Mouse (Mus musculus) hindbrain, embryonic 12.5 days (tissue): ENCODE measurements around the gene Mrpl20. TPM values are rescaled to one million over a fixed set of nuclear protein-coding genes. Genes with fewer than 3 reads are reported as not detected.

ENCODE experiments used
- ATAC-seq: fragments of 200-750 bp; cut with Nextera tagmentation; 2 replicates; pipeline ENCODE4 v1.8.0; 2017; ENCODE audit warnings: moderate TSS enrichment; ENCODE audit not compliant: low FRiP score
- H3K27ac ChIP-seq: fragments of 300-500 bp; sonication (generic); 2 replicates; pipeline ENCODE4 v1.5.1; 2016; ENCODE audit warnings: mild to moderate bottlenecking
- H3K27me3 ChIP-seq: fragments of 300-500 bp; sonication (generic); 2 replicates; pipeline ENCODE4 v1.6.1; 2016; ENCODE audit warnings: mild to moderate bottlenecking
- H3K36me3 ChIP-seq: fragments of 300-500 bp; sonication (generic); 2 replicates; pipeline ENCODE4 v1.6.1; 2016; ENCODE audit warnings: mild to moderate bottlenecking
- H3K4me1 ChIP-seq: fragments of 300-500 bp; sonication (generic); 2 replicates; pipeline ENCODE4 v1.6.1; 2016
- H3K4me2 ChIP-seq: fragments of 300-500 bp; sonication (generic); replicated peaks from 2 replicates; pipeline ENCODE4 v1.6.1; 2016; ENCODE audit warnings: mild to moderate bottlenecking
- H3K4me3 ChIP-seq: fragments of 300-500 bp; sonication (generic); 2 replicates; pipeline ENCODE4 v1.5.1; 2016; ENCODE audit warnings: mild to moderate bottlenecking
- H3K9ac ChIP-seq: fragments of 300-500 bp; sonication (generic); 2 replicates; pipeline ENCODE4 v1.6.1; 2016; ENCODE audit warnings: mild to moderate bottlenecking, moderate library complexity
- H3K9me3 ChIP-seq: fragments of 300-500 bp; sonication (generic); replicated peaks from 2 replicates; pipeline ENCODE4 v1.6.1; 2016; ENCODE audit warnings: mild to moderate bottlenecking
- WGBS: fragments of 180-500 bp; shearing (Covaris S2); methylation state at CpG from one replicate; pipeline ENCODE4 v1.1.7; 2016; 5-methylcytosine and 5-hydroxymethylcytosine counted together
- polyA plus RNA-seq: library from polyadenylated mRNA; unstranded; fragments of >200 nt; fragmentation: Nextera tagmentation; extraction: Ambion mirVana; gene quantifications from 2 replicates; pipeline ENCODE4 v1.2.1, GENCODE M21; 2016

The Mrpl20 gene
- 189 and 204 TPM in 2 replicates for polyA plus RNA-seq

- Histone ChIP-seq H3K9me3 (no peaks in the 10 kb centered on the region), H3K4me1 (peaks cover 17% of the 10 kb centered on the region), H3K4me2 (peak within 1 kb of the TSS; percentile 65), H3K4me3 (peak within 1 kb of the TSS; percentile 94), H3K9ac (peak within 1 kb of the TSS; percentile 89), H3K27me3 (no peaks in the 10 kb centered on the region), H3K27ac (peak within 1 kb of the TSS; percentile 73), H3K36me3 (peaks cover 12% of the 10 kb centered on the region)
- ATAC-seq, result peak; percentile 31; the same call in 1 of the 2 replicates
- WGBS, result 10% methylated on average over 12 of the region's 12 CpGs
These were observed at the start of gene Mrpl20 for GRCm38 (mm10) chr4:155802741-155803339. Gene Mrpl20, plus strand, starts transcription at chr4:155802878.

- Histone ChIP-seq H3K9ac (no peak overlapping the region), H3K9me3 (no peaks in the 10 kb centered on the region), H3K4me3 (no peak overlapping the region), H3K27me3 (no peaks in the 10 kb centered on the region), H3K36me3 (peaks cover 49% of the 10 kb centered on the region), H3K4me2 (no peak overlapping the region), H3K4me1 (peaks cover 28% of the 10 kb centered on the region), H3K27ac (no peak overlapping the region)
- ATAC-seq, result no peak
- 91% methylated on average over 12 of the region's 12 CpGs for WGBS
These were observed 45.7 kb upstream of the Mrpl20 start for GRCm38 (mm10) chr4:155757011-155757410.

- no peak overlapping the region; the same call in 1 of the 2 replicates for H3K27ac ChIP-seq
- no peak for ATAC-seq
These were observed 42.6 kb upstream of the Mrpl20 start for GRCm38 (mm10) chr4:155759862-155760612.

GRCm38 (mm10) chr4:155760613-155761355 is 41.9 kb upstream of the Mrpl20 start, which contains the start of gene Atad3a:
Gene Atad3a, minus strand, starts transcription at chr4:155761093.
- peak within 1 kb of the TSS; percentile 30; the same call in 1 of the 2 replicates for H3K27ac ChIP-seq
- WGBS, result under 1% methylated on average over 64 of the region's 68 CpGs

More at GRCm38 (mm10) chr4:155759862-155760612, 42.6 kb upstream of the Mrpl20 start:
- H3K4me1 ChIP-seq, result peaks cover 29% of the 10 kb centered on the region
- WGBS, result 3% methylated on average over 10 of the region's 10 CpGs
- peak overlapping the region; percentile 81 for H3K9ac ChIP-seq
- H3K4me2 ChIP-seq, result peak overlapping the region; percentile 96
- H3K36me3 ChIP-seq, result peaks cover 21% of the 10 kb centered on the region
- H3K4me3 ChIP-seq, result peak overlapping the region; percentile 76
- no peaks in the 10 kb centered on the region for H3K9me3 ChIP-seq
- no peaks in the 10 kb centered on the region for H3K27me3 ChIP-seq

GRCm38 (mm10) chr4:155761356-155762099 is 41.1 kb upstream of the Mrpl20 start:
- 3% methylated on average over 28 of the region's 28 CpGs for WGBS
- H3K9me3 ChIP-seq, result no peaks in the 10 kb centered on the region
- peak overlapping the region; percentile 30; the same call in 1 of the 2 replicates for H3K27ac ChIP-seq
- no peaks in the 10 kb centered on the region for H3K27me3 ChIP-seq
- H3K4me2 ChIP-seq, result peak overlapping the region; percentile 96
- H3K4me3 ChIP-seq, result peak overlapping the region; percentile 76
- ATAC-seq, result peak; percentile 12; the same call in 1 of the 2 replicates
- H3K36me3 ChIP-seq, result peaks cover 6% of the 10 kb centered on the region; the same call in 1 of the 2 replicates
- H3K4me1 ChIP-seq, result peaks cover 29% of the 10 kb centered on the region
- H3K9ac ChIP-seq, result peak overlapping the region; percentile 83

More at GRCm38 (mm10) chr4:155760613-155761355, 41.9 kb upstream of the Mrpl20 start, which contains the start of gene Atad3a:
- H3K4me3 ChIP-seq, result peak within 1 kb of the TSS; percentile 76
- peak; percentile 96 for ATAC-seq
- H3K9me3 ChIP-seq, result no peaks in the 10 kb centered on the region
- no peaks in the 10 kb centered on the region for H3K27me3 ChIP-seq
- H3K36me3 ChIP-seq, result peaks cover 13% of the 10 kb centered on the region
- peaks cover 29% of the 10 kb centered on the region for H3K4me1 ChIP-seq
- peak within 1 kb of the TSS; percentile 83 for H3K9ac ChIP-seq
- H3K4me2 ChIP-seq, result peak within 1 kb of the TSS; percentile 96

GRCm38 (mm10) chr4:155762357-155762756 is 40.3 kb upstream of the Mrpl20 start:
- no peaks in the 10 kb centered on the region for H3K27me3 ChIP-seq
- no peak overlapping the region for H3K9ac ChIP-seq
- no peak overlapping the region for H3K27ac ChIP-seq
- no peaks in the 10 kb centered on the region for H3K36me3 ChIP-seq
- 97% methylated on average over 3 of the region's 3 CpGs for WGBS
- no peak overlapping the region for H3K4me2 ChIP-seq
- ATAC-seq, result no peak
- peaks cover 29% of the 10 kb centered on the region for H3K4me1 ChIP-seq
- no peak overlapping the region for H3K4me3 ChIP-seq
- H3K9me3 ChIP-seq, result no peaks in the 10 kb centered on the region

- H3K27me3 ChIP-seq, result peaks cover 39% of the 10 kb centered on the region
- ATAC-seq, result no peak
- H3K9me3 ChIP-seq, result no peaks in the 10 kb centered on the region
- H3K27ac ChIP-seq, result 0 out of 2 replicates have a peak overlapping the region, but pooled peaks have one; percentile 64
- 61% methylated on average over 5 of the region's 5 CpGs for WGBS
- H3K4me1 ChIP-seq, result peaks cover 22% of the 10 kb centered on the region
- peak overlapping the region; percentile 78 for H3K9ac ChIP-seq
- peak overlapping the region; percentile 53 for H3K4me3 ChIP-seq
- peak overlapping the region; percentile 79 for H3K4me2 ChIP-seq
- no peaks in the 10 kb centered on the region for H3K36me3 ChIP-seq
These were observed 33.2 kb upstream of the Mrpl20 start for GRCm38 (mm10) chr4:155769496-155769879.

- Histone ChIP-seq H3K9me3 (no peaks in the 10 kb centered on the region), H3K27ac (peak overlapping the region; percentile 64), H3K4me3 (peak overlapping the region; percentile 53), H3K4me2 (peak overlapping the region; percentile 79), H3K27me3 (peaks cover 44% of the 10 kb centered on the region), H3K9ac (peak overlapping the region; percentile 78), H3K36me3 (no peaks in the 10 kb centered on the region), H3K4me1 (peaks cover 27% of the 10 kb centered on the region)
- peak; percentile 90 for ATAC-seq
- WGBS, result 0% methylated on average over 39 of the region's 39 CpGs
These were observed 32.7 kb upstream of the Mrpl20 start for GRCm38 (mm10) chr4:155769880-155770512.

GRCm38 (mm10) chr4:155770626-155771025 is 32.1 kb upstream of the Mrpl20 start:
- ATAC-seq, result no peak; the same call in 1 of the 2 replicates
- H3K27me3 ChIP-seq, result peaks cover 50% of the 10 kb centered on the region
- 42% methylated on average over 24 of the region's 24 CpGs for WGBS

GRCm38 (mm10) chr4:155771706-155772105 is 31.0 kb upstream of the Mrpl20 start:
- Histone ChIP-seq H3K4me3 (no peak overlapping the region), H3K27ac (no peak overlapping the region), H3K36me3 (no peaks in the 10 kb centered on the region), H3K9me3 (no peaks in the 10 kb centered on the region), H3K4me1 (peaks cover 34% of the 10 kb centered on the region), H3K27me3 (peaks cover 54% of the 10 kb centered on the region), H3K4me2 (no peak overlapping the region), H3K9ac (no peak overlapping the region)
- ATAC-seq, result no peak
- 88% methylated on average over 2 of the region's 2 CpGs for WGBS

More at GRCm38 (mm10) chr4:155770626-155771025, 32.1 kb upstream of the Mrpl20 start:
- H3K4me3 ChIP-seq, result peak overlapping the region; percentile 53
- peak overlapping the region; percentile 78 for H3K9ac ChIP-seq
- no peaks in the 10 kb centered on the region for H3K9me3 ChIP-seq
- H3K36me3 ChIP-seq, result no peaks in the 10 kb centered on the region
- H3K27ac ChIP-seq, result no peak overlapping the region
- H3K4me1 ChIP-seq, result peaks cover 32% of the 10 kb centered on the region
- peak overlapping the region; percentile 79 for H3K4me2 ChIP-seq

- H3K27ac ChIP-seq, result no peak overlapping the region
- peaks cover 54% of the 10 kb centered on the region for H3K27me3 ChIP-seq
- peaks cover 36% of the 10 kb centered on the region for H3K4me1 ChIP-seq
- WGBS, result 84% methylated on average over 13 of the region's 13 CpGs
- no peak overlapping the region for H3K4me3 ChIP-seq
- H3K9ac ChIP-seq, result no peak overlapping the region
- no peaks in the 10 kb centered on the region for H3K36me3 ChIP-seq
- no peak overlapping the region for H3K4me2 ChIP-seq
- no peaks in the 10 kb centered on the region for H3K9me3 ChIP-seq
- ATAC-seq, result no peak
These were observed 29.9 kb upstream of the Mrpl20 start for GRCm38 (mm10) chr4:155772786-155773185.
